Mouse (Mus musculus): ENCODE data around the gene Lysmd1. TPM values are rescaled to one million over a fixed set of nuclear protein-coding genes. Genes with fewer than 3 reads are reported as not detected.

Lysmd1 gene
- 8.4 TPM for polyA plus RNA-seq (2014; fragmentation: Illumina TruSeq; extraction: RNeasy Lipid Tissue Mini Kit (QIAGEN cat#74804); ENCODE audit: low read depth, low replicate concordance)

DNA sequence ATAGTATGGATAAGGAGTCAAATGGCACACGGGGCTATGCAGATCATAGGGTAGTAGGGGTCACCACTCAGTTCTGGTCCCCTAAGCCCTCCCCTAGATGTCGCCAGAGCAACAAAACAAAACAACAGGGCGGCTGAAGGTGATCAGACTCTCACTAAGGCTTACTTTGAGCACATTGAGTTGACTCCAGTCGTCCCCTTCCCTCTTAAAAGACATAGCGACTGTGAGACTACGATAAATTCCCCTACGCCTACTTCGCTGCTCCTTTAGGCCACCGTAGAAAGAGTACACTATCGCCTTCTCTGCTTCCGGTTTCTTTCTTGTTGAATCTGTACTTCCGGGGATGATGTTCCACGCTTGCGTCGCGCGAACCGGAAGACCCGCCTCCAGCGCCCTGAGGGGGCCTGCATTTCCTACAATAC, at the start of gene Lysmd1, which contains the start of gene Scnm1:
Lysmd1 (plus strand) TSS at position 409 of the 422 bp plus-strand sequence.
Scnm1 (minus strand) TSS at position 332 of the 422 bp plus-strand sequence.

DNA sequence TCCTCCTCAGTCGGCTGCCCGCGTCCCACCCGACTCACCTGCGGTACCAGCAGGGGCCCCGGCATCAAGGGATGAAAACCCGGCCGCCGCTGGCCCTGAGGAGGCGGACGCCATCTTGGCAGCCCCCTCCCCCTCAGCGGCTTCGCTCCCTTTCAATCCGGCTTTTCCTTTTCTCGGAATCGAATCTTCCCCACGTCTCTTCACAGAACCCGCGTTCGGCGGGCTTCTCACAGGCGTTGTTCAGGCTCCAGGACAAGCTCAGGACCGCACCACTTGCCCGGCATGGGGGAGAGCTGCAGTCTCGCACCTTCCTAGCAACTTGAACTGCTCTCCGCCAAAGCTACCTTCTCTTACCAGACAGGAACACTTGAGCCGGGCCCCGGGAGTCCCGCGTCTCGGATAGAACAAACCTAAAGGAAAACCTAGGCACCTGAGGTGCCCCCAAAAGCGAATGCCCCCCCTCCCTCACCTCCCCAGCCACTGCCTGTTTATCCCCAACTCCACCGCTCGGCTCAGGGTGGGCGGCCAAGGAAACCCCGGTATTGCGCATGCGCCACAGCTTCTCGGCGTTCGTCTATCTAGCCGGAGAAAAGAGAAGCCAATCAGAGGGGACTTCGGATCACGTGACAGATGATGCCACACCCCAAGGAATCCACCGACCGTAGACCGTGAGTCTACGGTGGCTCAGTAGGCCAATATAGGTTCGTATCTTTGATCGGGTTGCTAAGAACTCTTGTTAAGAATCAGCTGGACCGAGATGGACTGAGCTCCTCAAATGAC, 27.4 kb upstream of the Lysmd1 start, which contains the start of gene Pip5k1a:
Pip5k1a (minus strand) TSS at position 593 of the 780 bp plus-strand sequence.

DNA sequence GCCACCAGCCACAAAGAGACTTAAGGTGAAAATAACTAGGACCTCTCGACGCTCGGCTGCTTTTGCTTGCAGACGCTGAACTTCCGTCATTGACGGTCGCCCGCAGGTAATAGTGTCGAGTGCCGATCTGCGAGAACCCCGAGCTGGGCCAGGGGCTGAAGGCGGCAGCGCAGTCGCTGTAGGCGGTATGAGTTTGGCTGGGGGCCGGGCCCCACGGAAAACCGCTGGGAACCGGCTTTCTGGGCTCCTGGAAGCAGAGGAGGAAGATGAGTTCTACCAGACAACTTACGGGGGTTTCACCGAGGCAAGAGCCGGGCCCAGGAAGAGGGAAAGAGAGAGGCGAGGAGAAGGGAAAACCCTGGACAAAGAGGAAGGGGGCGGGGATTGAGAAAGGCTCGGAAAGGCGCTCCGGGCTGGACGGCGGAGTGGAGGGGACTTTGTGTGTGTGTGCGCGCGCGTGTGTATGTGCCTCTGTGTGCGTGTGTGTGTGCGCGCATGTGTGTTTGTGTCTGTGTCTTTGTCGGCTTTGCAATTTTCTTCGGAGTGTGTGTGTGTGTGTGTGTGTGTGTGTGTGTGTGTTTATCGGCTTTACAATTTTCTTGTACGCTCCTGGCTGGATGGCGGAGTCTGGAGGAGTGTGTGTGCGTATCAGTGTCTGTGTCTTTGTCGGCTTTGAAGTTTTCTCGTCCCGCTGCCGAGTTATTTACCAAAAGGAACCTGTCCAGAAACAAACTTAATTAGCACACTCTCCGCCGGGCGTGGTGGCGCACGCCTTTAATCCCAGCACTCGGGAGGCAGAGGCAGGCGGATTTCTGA, 22.8 kb upstream of the Lysmd1 start, which contains the start of gene Vps72:
Vps72 (plus strand) TSS at position 112 of the 816 bp plus-strand sequence.

DNA sequence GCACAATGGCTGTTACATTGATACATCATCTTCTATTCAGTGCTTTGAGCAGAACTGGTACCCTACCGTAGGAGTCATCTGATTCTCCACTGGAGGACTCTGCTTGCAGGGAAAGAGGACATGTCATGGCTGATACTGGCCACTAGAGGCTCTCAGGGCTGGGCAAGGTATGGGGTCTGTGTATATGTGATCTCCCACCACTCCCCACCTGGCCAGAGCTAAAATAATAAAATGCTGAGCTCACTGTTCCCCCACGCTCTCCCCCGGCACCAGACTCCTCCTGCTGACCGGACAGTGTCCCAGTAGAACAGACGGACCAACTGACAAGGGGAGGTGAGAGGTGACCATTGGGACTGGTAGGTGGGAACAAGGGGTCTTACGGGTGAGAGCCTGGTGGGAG, 9.6 kb upstream of the Lysmd1 start, which contains the start of gene Tmod4:
Tmod4 (plus strand) TSS at position 231 of the 400 bp plus-strand sequence.

DNA sequence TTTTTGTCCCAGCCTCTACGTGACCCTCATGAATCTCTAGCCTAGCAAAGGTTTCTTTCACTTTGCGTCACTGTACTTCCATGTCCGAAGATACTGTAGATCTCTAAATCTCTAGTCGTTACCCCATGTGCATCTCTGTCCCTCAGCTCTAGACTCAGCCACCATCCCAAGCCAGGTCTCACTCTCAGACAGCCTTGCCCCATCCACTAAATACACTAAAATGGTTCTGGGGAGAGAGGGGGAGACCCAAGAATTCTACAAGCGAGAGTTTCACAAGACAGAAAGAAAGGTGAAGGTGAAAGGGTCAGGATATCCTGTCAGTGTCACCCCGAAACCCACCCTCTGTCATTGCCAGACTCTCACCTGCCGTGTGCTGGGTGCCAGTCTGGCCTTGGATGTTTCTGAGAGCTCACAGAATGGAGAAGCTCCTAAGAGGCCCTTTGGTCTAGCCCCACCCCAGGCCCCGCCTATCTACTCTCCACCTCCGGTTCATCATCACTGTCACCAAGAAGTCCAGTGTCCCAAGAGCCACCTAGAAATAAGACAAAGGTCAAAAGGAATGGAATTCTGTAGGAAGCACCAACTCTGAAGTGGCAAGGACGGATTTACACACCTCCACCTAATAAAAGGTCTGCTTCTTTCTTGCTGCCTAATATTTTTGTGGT, 8.2 kb downstream of the Lysmd1 start, which contains the start of gene Tnfaip8l2:
Tnfaip8l2 (minus strand) TSS at position 409 of the 665 bp plus-strand sequence.

DNA sequence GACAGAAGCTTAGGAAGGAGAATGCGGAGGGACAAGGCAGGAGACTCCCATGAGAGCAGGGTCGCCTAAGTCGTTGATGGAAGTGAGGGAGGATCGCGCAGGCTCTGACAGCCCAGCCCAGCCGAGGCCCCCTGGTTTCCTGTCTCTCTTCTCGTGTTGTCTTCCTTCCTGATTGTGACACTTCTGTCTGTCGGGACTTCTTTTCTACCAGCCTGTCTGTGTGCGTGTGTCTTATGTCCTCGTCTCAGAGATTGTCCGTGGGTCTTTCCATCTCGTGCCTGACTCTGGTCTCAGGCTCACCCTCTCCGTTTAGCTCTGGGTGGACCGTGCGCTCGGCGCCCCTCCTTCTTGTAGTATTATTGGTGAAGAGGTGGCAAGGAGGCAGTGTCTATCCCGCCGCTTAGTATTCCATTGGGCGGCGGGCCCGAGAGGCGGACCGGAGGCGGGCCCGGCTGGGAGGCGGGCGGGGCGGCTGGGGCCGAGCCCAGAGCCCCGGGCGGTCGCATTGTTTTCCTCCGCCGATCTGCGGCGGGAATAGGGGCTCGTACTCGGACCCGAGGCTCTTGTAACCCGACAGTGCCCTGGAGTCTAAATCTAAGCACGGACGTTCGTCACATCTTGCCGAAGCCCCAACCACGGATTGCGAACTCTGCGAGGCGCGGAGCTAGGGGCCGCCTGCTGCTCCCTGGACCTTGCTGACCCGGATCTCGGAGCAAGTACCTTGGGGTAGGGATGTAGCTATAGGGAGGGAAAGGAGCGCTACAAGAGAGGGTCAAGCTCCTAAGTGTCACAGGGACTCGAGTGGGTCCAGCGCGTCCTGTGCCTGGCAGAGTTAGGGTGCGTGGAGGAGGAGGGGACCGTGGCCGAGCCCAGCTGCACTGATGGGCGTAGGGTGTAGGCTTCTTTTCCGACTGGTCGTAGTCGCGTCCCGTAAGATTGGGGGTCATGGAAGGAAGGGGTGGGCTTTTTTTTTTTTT, 26.4 kb downstream of the Lysmd1 start, which contains the start of gene Sema6c:
Sema6c (plus strand) TSS at position 471 of the 977 bp plus-strand sequence.

Other genes with a start within 250 kb of the Lysmd1 start
- 214 TPM for gene Psmb4, start 247.1 kb upstream of the Lysmd1 start, polyA plus RNA-seq (2014; fragmentation: Illumina TruSeq; extraction: RNeasy Lipid Tissue Mini Kit (QIAGEN cat#74804); ENCODE audit: low read depth, low replicate concordance)
- 210 TPM for gene Selenbp1, start 201.0 kb upstream of the Lysmd1 start, polyA plus RNA-seq (2014; fragmentation: Illumina TruSeq; extraction: RNeasy Lipid Tissue Mini Kit (QIAGEN cat#74804); ENCODE audit: low read depth, low replicate concordance)
- 4.9 TPM for gene Rfx5, start 180.0 kb upstream of the Lysmd1 start, polyA plus RNA-seq (2014; fragmentation: Illumina TruSeq; extraction: RNeasy Lipid Tissue Mini Kit (QIAGEN cat#74804); ENCODE audit: low read depth, low replicate concordance)
- 25.4 TPM for gene Pi4kb, start 159.4 kb upstream of the Lysmd1 start, polyA plus RNA-seq (2014; fragmentation: Illumina TruSeq; extraction: RNeasy Lipid Tissue Mini Kit (QIAGEN cat#74804); ENCODE audit: low read depth, low replicate concordance)
- gene Zfp687, start 118.6 kb upstream of the Lysmd1 start, polyA plus RNA-seq (2014; fragmentation: Illumina TruSeq; extraction: RNeasy Lipid Tissue Mini Kit (QIAGEN cat#74804); ENCODE audit: low read depth, low replicate concordance), result 9.7 TPM
- gene Psmd4, start 91.5 kb upstream of the Lysmd1 start, polyA plus RNA-seq (2014; fragmentation: Illumina TruSeq; extraction: RNeasy Lipid Tissue Mini Kit (QIAGEN cat#74804); ENCODE audit: low read depth, low replicate concordance), result 157 TPM
- gene Pip5k1a, start 27.2 kb upstream of the Lysmd1 start, polyA plus RNA-seq (2014; fragmentation: Illumina TruSeq; extraction: RNeasy Lipid Tissue Mini Kit (QIAGEN cat#74804); ENCODE audit: low read depth, low replicate concordance), result 15.0 TPM
- 37.4 TPM for gene Vps72, start 23.1 kb upstream of the Lysmd1 start, polyA plus RNA-seq (2014; fragmentation: Illumina TruSeq; extraction: RNeasy Lipid Tissue Mini Kit (QIAGEN cat#74804); ENCODE audit: low read depth, low replicate concordance)
- gene Tmod4, start 9.6 kb upstream of the Lysmd1 start, polyA plus RNA-seq (2014; fragmentation: Illumina TruSeq; extraction: RNeasy Lipid Tissue Mini Kit (QIAGEN cat#74804); ENCODE audit: low read depth, low replicate concordance), result 31.7 TPM
- gene Scnm1, start 77 bp upstream of the Lysmd1 start, polyA plus RNA-seq (2014; fragmentation: Illumina TruSeq; extraction: RNeasy Lipid Tissue Mini Kit (QIAGEN cat#74804); ENCODE audit: low read depth, low replicate concordance), result 55.1 TPM
- gene Tnfaip8l2, start 8.3 kb downstream of the Lysmd1 start, polyA plus RNA-seq (2014; fragmentation: Illumina TruSeq; extraction: RNeasy Lipid Tissue Mini Kit (QIAGEN cat#74804); ENCODE audit: low read depth, low replicate concordance), result 2.9 TPM
- 9.7 TPM for gene Sema6c, start 26.4 kb downstream of the Lysmd1 start, polyA plus RNA-seq (2014; fragmentation: Illumina TruSeq; extraction: RNeasy Lipid Tissue Mini Kit (QIAGEN cat#74804); ENCODE audit: low read depth, low replicate concordance)
- gene Gabpb2, start 83.8 kb downstream of the Lysmd1 start, polyA plus RNA-seq (2014; fragmentation: Illumina TruSeq; extraction: RNeasy Lipid Tissue Mini Kit (QIAGEN cat#74804); ENCODE audit: low read depth, low replicate concordance), result 15.5 TPM
- 18.5 TPM for gene Cdc42se1, start 94.6 kb downstream of the Lysmd1 start, polyA plus RNA-seq (2014; fragmentation: Illumina TruSeq; extraction: RNeasy Lipid Tissue Mini Kit (QIAGEN cat#74804); ENCODE audit: low read depth, low replicate concordance)
- 10.0 TPM for gene Mllt11, start 98.1 kb downstream of the Lysmd1 start, polyA plus RNA-seq (2014; fragmentation: Illumina TruSeq; extraction: RNeasy Lipid Tissue Mini Kit (QIAGEN cat#74804); ENCODE audit: low read depth, low replicate concordance)
- gene Gm128, start 107.5 kb downstream of the Lysmd1 start, polyA plus RNA-seq (2014; fragmentation: Illumina TruSeq; extraction: RNeasy Lipid Tissue Mini Kit (QIAGEN cat#74804); ENCODE audit: low read depth, low replicate concordance), result not detected
- gene Bnipl, start 117.1 kb downstream of the Lysmd1 start, polyA plus RNA-seq (2014; fragmentation: Illumina TruSeq; extraction: RNeasy Lipid Tissue Mini Kit (QIAGEN cat#74804); ENCODE audit: low read depth, low replicate concordance), result not detected
- gene Mindy1, start 147.3 kb downstream of the Lysmd1 start, polyA plus RNA-seq (2014; fragmentation: Illumina TruSeq; extraction: RNeasy Lipid Tissue Mini Kit (QIAGEN cat#74804); ENCODE audit: low read depth, low replicate concordance), result 24.4 TPM
- gene Prune1, start 148.0 kb downstream of the Lysmd1 start, polyA plus RNA-seq (2014; fragmentation: Illumina TruSeq; extraction: RNeasy Lipid Tissue Mini Kit (QIAGEN cat#74804); ENCODE audit: low read depth, low replicate concordance), result 27.0 TPM
- 2.1 TPM for gene Anxa9, start 173.1 kb downstream of the Lysmd1 start, polyA plus RNA-seq (2014; fragmentation: Illumina TruSeq; extraction: RNeasy Lipid Tissue Mini Kit (QIAGEN cat#74804); ENCODE audit: low read depth, low replicate concordance)
- 54.0 TPM for gene Cers2, start 180.7 kb downstream of the Lysmd1 start, polyA plus RNA-seq (2014; fragmentation: Illumina TruSeq; extraction: RNeasy Lipid Tissue Mini Kit (QIAGEN cat#74804); ENCODE audit: low read depth, low replicate concordance)
- 12.5 TPM for gene Setdb1, start 223.1 kb downstream of the Lysmd1 start, polyA plus RNA-seq (2014; fragmentation: Illumina TruSeq; extraction: RNeasy Lipid Tissue Mini Kit (QIAGEN cat#74804); ENCODE audit: low read depth, low replicate concordance)

All from heart, adult 10 weeks (tissue).